Mouse (Mus musculus) Patski (cell line): ENCODE measurements at regions not wholly inside any gene's neighbourhood (a gene's known extent, or its start where the extent isn't known, plus 50 kb on each side); places are given as distances from the start of the nearest gene placed in this dataset.
A peak's percentile ranks its signal among the peaks of the same experiment; 100 is the strongest.

ENCODE experiments used
- ATAC-seq: fragments of 100-300 bp; one replicate; pipeline ENCODE4 v1.8.0; 2021
- CTCF ChIA-PET: fragments of 350-600 bp; sonication (Branson Sonifier 250); formaldehyde crosslinking; loops from one replicate; lab custom pipeline; 2022; ENCODE audit warnings: inconsistent platforms; lab: Charles Lee
- POLR2A ChIA-PET: fragments of 350-600 bp; sonication (Branson Sonifier 250); formaldehyde crosslinking; loops from one replicate; lab custom pipeline; 2022; ENCODE audit warnings: antibody characterized with exemption, inconsistent platforms; lab: Charles Lee
- DNase-seq: peaks from one replicate; pipeline ENCODE4 v3.0.0-alpha.2; 2011; ENCODE audit warnings: low read depth, low spot score
- H3K27me3 ChIP-seq: fragments of 371-371 bp; one replicate; pipeline ENCODE4 v1.5.1; 2021
- CTCF ChIP-seq: fragments of 100-300 bp; IDR thresholded peaks from one replicate; pipeline ENCODE4 v1.5.1; 2021
- in situ Hi-C: fragments of 300-500 bp; cut with MboI; formaldehyde crosslinking; loops from 3 replicates; pipeline ENCODE4 v1.11.1; 2018; ENCODE audit warnings: low pct_unique_long_range_greater_than_20kb, mixed read lengths

- CTCF ChIA-PET: interaction anchor here (1.1 kb wide), 1 partner anchor 16 kb away, joined by 3 read pairs; no protein-coding TSS in a partner anchor
- in situ Hi-C loops: no loop called here
Observed at GRCm38 (mm10) chr8:7894338-7894737, 766.7 kb downstream of the Efnb2 start.

GRCm38 (mm10) chr8:7853169-7853568 lies 807.9 kb downstream of the Efnb2 start:
- H3K27me3 ChIP-seq: no peaks in the 10 kb centered on the region
- POLR2A ChIA-PET: no interaction called here
- in situ Hi-C loops: no loop called here
- no peak for ATAC-seq
- CTCF ChIA-PET: no interaction called here
- DNase-seq: no peak
- no peak for TF ChIP-seq CTCF

More at GRCm38 (mm10) chr8:7894338-7894737, 766.7 kb downstream of the Efnb2 start:
- DNase-seq (no peak), ATAC-seq (no peak)
- TF ChIP-seq CTCF: no peak
- H3K27me3 ChIP-seq: no peaks in the 10 kb centered on the region
- POLR2A ChIA-PET: interaction anchor here (0.6 kb wide), 1 partner anchor 78 kb away, joined by 3 read pairs; no protein-coding TSS in a partner anchor

- CTCF ChIA-PET: interaction anchor here (1.4 kb wide), 1 partner anchor 22 kb away, joined by 4 read pairs; no protein-coding TSS in a partner anchor
- in situ Hi-C loops: no loop called here
- TF ChIP-seq CTCF: no peak
- POLR2A ChIA-PET: interaction anchor here (0.6 kb wide), 1 partner anchor 1123 kb away, joined by 3 read pairs; no protein-coding TSS in a partner anchor
- H3K27me3 ChIP-seq: no peaks in the 10 kb centered on the region
- ATAC-seq: no peak
- DNase-seq: no peak
Observed at GRCm38 (mm10) chr8:7850573-7850972, 810.5 kb downstream of the Efnb2 start.

- peak; percentile 30 for DNase-seq
- peak; percentile 96 for ATAC-seq
- H3K27me3 ChIP-seq: no peaks in the 10 kb centered on the region
- CTCF ChIA-PET: no interaction called here
- POLR2A ChIA-PET: no interaction called here
- TF ChIP-seq CTCF: no peak
- in situ Hi-C loops: no loop called here
Observed at GRCm38 (mm10) chr8:7831948-7832347, 829.1 kb downstream of the Efnb2 start.

- DNase-seq (no peak), ATAC-seq (no peak)
- in situ Hi-C loops: no loop called here
- ChIA-PET POLR2A (no interaction called here), CTCF (interaction anchor here (0.8 kb wide), 1 partner anchor 9 kb away, joined by 3 read pairs; no protein-coding TSS in a partner anchor)
- H3K27me3 ChIP-seq: no peaks in the 10 kb centered on the region
- TF ChIP-seq CTCF: no peak
Observed at GRCm38 (mm10) chr8:7827811-7828210, 833.2 kb downstream of the Efnb2 start.

GRCm38 (mm10) chr8:7808395-7808794 lies 852.6 kb downstream of the Efnb2 start:
- CTCF ChIA-PET: no interaction called here

GRCm38 (mm10) chr8:7799221-7799620 lies 861.8 kb downstream of the Efnb2 start:
- no peak for TF ChIP-seq CTCF
- CTCF ChIA-PET: no interaction called here
- POLR2A ChIA-PET: no interaction called here
- in situ Hi-C loops: no loop called here
- ATAC-seq (no peak), DNase-seq (no peak)
- no peaks in the 10 kb centered on the region for H3K27me3 ChIP-seq

More at GRCm38 (mm10) chr8:7808395-7808794, 852.6 kb downstream of the Efnb2 start:
- ATAC-seq (no peak), DNase-seq (no peak)
- POLR2A ChIA-PET: no interaction called here
- TF ChIP-seq CTCF: no peak
- in situ Hi-C loops: no loop called here
- no peaks in the 10 kb centered on the region for H3K27me3 ChIP-seq

- ChIA-PET POLR2A (interaction anchor here (0.5 kb wide), 1 partner anchor 10 kb away, joined by 5 read pairs; no protein-coding TSS in a partner anchor), CTCF (interaction anchor here (1.1 to 1.6 kb wide), 2 partner anchors 11 to 19 kb away, joined by 3 to 5 read pairs; no protein-coding TSS in a partner anchor)
- in situ Hi-C loops: no loop called here
- DNase-seq (no peak), ATAC-seq (no peak)
- no peaks in the 10 kb centered on the region for H3K27me3 ChIP-seq
- TF ChIP-seq CTCF: no peak
Observed at GRCm38 (mm10) chr8:7796156-7796555, 864.9 kb downstream of the Efnb2 start.

- no peak for ATAC-seq
- POLR2A ChIA-PET: no interaction called here
- in situ Hi-C loops: no loop called here
- TF ChIP-seq CTCF: no peak
- H3K27me3 ChIP-seq: no peaks in the 10 kb centered on the region
- CTCF ChIA-PET: no interaction called here
- no peak for DNase-seq
Observed at GRCm38 (mm10) chr8:7763820-7764219, 897.2 kb downstream of the Efnb2 start.

GRCm38 (mm10) chr8:7760987-7761386 lies 900.1 kb downstream of the Efnb2 start:
- no peak for TF ChIP-seq CTCF
- CTCF ChIA-PET: interaction anchor here (1.8 kb wide), 1 partner anchor 10 kb away, joined by 3 read pairs; no protein-coding TSS in a partner anchor
- in situ Hi-C loops: no loop called here
- no peak for ATAC-seq
- no peak for DNase-seq
- H3K27me3 ChIP-seq: no peaks in the 10 kb centered on the region
- POLR2A ChIA-PET: no interaction called here

- ChIA-PET CTCF (interaction anchor here (1.0 kb wide), 1 partner anchor 18 kb away, joined by 3 read pairs; no protein-coding TSS in a partner anchor), POLR2A (no interaction called here)
- in situ Hi-C loops: no loop called here
- H3K27me3 ChIP-seq: no peaks in the 10 kb centered on the region
- DNase-seq (peak; percentile 31), ATAC-seq (peak; percentile 90)
- TF ChIP-seq CTCF: no peak
Observed at GRCm38 (mm10) chr8:7732726-7733125, 928.3 kb downstream of the Efnb2 start.
